ENCODE assay signal across 8 mouse cellular contexts in the genomic region with DNA sequence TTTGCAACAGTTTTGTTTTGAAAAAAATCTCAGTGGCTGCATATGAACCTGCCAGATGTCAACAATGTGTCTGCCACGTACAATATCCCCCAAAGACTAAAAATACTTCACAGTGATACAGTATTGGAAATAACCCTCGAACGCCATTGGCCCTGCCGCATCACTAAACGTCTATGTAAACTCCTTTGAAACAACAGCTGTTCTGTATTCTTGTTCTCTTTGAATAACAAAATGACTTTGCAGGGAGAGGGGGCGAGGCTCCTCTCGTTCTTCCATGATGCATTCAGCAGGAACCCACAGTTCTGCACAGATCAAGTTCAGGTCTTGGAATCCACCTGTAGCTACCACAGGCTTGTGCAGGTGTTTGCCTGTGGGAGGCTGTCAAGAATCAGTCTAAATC.
A peak's percentile ranks its signal among the peaks of the same experiment; 100 is the strongest.
DNase-seq lines count a peak whose midpoint lies in the region.
"Had no signal": no experiment of that assay in that cellular context is flagged by ENCODE, and none has a peak within 500 bp of the region (broad histone marks: within the 10 kb centered on the region; RNA-seq: fewer than 3 reads in every experiment).

No protein-coding gene starts in this region.

- DNase-seq in left cerebral cortex, adult 11 months (ENCODE audit: low spot score), result peak; percentile 59
- no peak for DNase-seq in left cerebral cortex, postnatal 4 days
- DNase-seq in frontal cortex, postnatal 10 days (ENCODE audit: low spot score in 2 of 2), result peak; percentile 34 to 69
- DNase-seq in left cerebral cortex, adult 8-10 months (ENCODE audit: low spot score in 2 of 2), result peak; percentile 39 to 73
- peak; percentile 29 for DNase-seq in right cerebral cortex, postnatal 4 days
- DNase-seq in neural tube, embryonic 10.5 days (ENCODE audit: extremely low spot score, low spot score), result no peak
- DNase-seq in lung, postnatal 10 days, result no peak
- DNase-seq: cerebellum, adult 18-20 months had no signal

- intact Hi-C loops in left cerebral cortex, postnatal 4 days (cut with DNase I), result no loop called here

Comparison
In these comparisons a context has a peak if more than half of its experiments do, and no peak if none do; other contexts are left out.
1. DNase-seq: peak in left cerebral cortex, adult 11 months (single experiment), frontal cortex, postnatal 10 days (2 of 2), left cerebral cortex, adult 8-10 months (2 of 2) and right cerebral cortex, postnatal 4 days (single experiment); none in left cerebral cortex, postnatal 4 days (single experiment), neural tube, embryonic 10.5 days (single experiment) and lung, postnatal 10 days (single experiment).